20 mouse cellular contexts compared by ENCODE assay signal in the genomic region with DNA sequence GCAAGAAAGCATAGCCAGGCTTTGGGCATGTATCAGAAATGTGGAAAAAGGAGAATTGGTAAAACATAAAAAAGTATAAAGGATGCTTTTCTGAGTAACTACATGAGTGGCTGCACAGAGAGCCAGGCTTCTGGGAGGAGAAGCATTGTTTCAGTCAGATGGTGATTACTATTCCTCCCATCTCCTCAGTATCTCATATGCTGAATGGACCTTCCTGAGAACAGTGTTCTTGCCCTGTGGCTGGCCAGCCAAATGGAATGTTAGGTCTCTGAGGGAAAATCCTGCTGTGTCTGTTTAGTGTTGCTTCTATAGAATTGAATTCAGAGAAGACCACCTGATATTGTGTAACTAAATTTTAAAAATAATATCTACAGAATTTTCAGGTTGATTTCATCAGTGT.
DNase-seq lines count a peak whose midpoint lies in the region; ATAC-seq and TF ChIP-seq lines count a peak whose summit lies in the region.
"Had no signal": no experiment of that assay in that cellular context is flagged by ENCODE, and none has a peak within 500 bp of the region (broad histone marks: within the 10 kb centered on the region; RNA-seq: fewer than 3 reads in every experiment).

No protein-coding gene starts in this region.

- no peak overlapping the region for H3K9ac ChIP-seq in midbrain, embryonic 11.5 days (ENCODE audit: low read length)
- H3K9ac ChIP-seq in midbrain, embryonic 15.5 days, result no peak overlapping the region
- no peak overlapping the region for H3K9ac ChIP-seq in midbrain, embryonic 14.5 days (replicated peaks; ENCODE audit: low read length)
- H3K9ac ChIP-seq: hindbrain, embryonic 12.5 days; hindbrain, embryonic 15.5 days had no signal

- H3K4me1 ChIP-seq in midbrain, embryonic 11.5 days (ENCODE audit: control insufficient read depth, insufficient read depth, low read length), result no peaks in the 10 kb centered on the region
- H3K4me1 ChIP-seq in midbrain, embryonic 15.5 days, result no peaks in the 10 kb centered on the region
- no peaks in the 10 kb centered on the region for H3K4me1 ChIP-seq in midbrain, embryonic 14.5 days (ENCODE audit: control insufficient read depth, insufficient read depth, low read length)
- H3K4me1 ChIP-seq in midbrain, embryonic 10.5 days, result peaks cover 8% of the 10 kb centered on the region
- H3K4me1 ChIP-seq: hindbrain, embryonic 12.5 days; hindbrain, embryonic 15.5 days had no signal

- no peaks in the 10 kb centered on the region for H3K36me3 ChIP-seq in midbrain, embryonic 11.5 days (ENCODE audit: control insufficient read depth, insufficient read depth, low read length)
- no peaks in the 10 kb centered on the region for H3K36me3 ChIP-seq in midbrain, embryonic 15.5 days (replicated peaks)
- H3K36me3 ChIP-seq in midbrain, embryonic 14.5 days (ENCODE audit: control insufficient read depth, insufficient read depth, low read length), result no peaks in the 10 kb centered on the region
- no peaks in the 10 kb centered on the region for H3K36me3 ChIP-seq in midbrain, embryonic 10.5 days
- H3K36me3 ChIP-seq: forebrain, embryonic 10.5 days; hindbrain, embryonic 12.5 days; hindbrain, embryonic 15.5 days had no signal

- peak; percentile 59 for ATAC-seq in midbrain, embryonic 11.5 days (ENCODE audit: low FRiP score)
- ATAC-seq in midbrain, embryonic 15.5 days (replicated peaks), result no peak
- no peak for ATAC-seq in midbrain, embryonic 14.5 days (ENCODE audit: low FRiP score, low TSS enrichment)
- ATAC-seq: activated CD4-positive, CD25-positive, alpha-beta regulatory T cell, adult 4 months; CD4-positive, CD25-positive, alpha-beta regulatory T cell, adult 4 months had no signal

- no peak overlapping the region for H3K4me3 ChIP-seq in midbrain, embryonic 11.5 days (ENCODE audit: low read depth, low read length)
- no peak overlapping the region for H3K4me3 ChIP-seq in midbrain, embryonic 15.5 days
- H3K4me3 ChIP-seq in midbrain, embryonic 14.5 days (replicated peaks; ENCODE audit: low read depth, low read length), result no peak overlapping the region
- no peak overlapping the region for H3K4me3 ChIP-seq in midbrain, embryonic 10.5 days
- H3K4me3 ChIP-seq: forebrain, embryonic 10.5 days; gastrocnemius, adult 2 months; hindbrain, embryonic 12.5 days; hindbrain, embryonic 15.5 days had no signal

- TF ChIP-seq CTCF in brain, embryonic 14.5 days (IDR thresholded peaks at IDR 0.05; ENCODE audit: borderline replicate concordance, extremely low read depth, insufficient read depth, insufficient read length), result no peak

- H3K9me3 ChIP-seq in midbrain, embryonic 11.5 days (ENCODE audit: control insufficient read depth, low read length), result no peaks in the 10 kb centered on the region
- no peaks in the 10 kb centered on the region for H3K9me3 ChIP-seq in midbrain, embryonic 15.5 days
- H3K9me3 ChIP-seq in midbrain, embryonic 14.5 days (ENCODE audit: control insufficient read depth, low read length), result no peaks in the 10 kb centered on the region
- no peaks in the 10 kb centered on the region for H3K9me3 ChIP-seq in midbrain, embryonic 10.5 days (replicated peaks)
- H3K9me3 ChIP-seq: forebrain, embryonic 10.5 days; hindbrain, embryonic 12.5 days; hindbrain, embryonic 15.5 days had no signal

- no peak for TF ChIP-seq POLR2A in brain, embryonic 14.5 days (IDR thresholded peaks at IDR 0.05; ENCODE audit: borderline replicate concordance, extremely low read depth, insufficient read depth, insufficient read length, poor library complexity, severe bottlenecking)

- H3K27me3 ChIP-seq in midbrain, embryonic 11.5 days (ENCODE audit: control insufficient read depth, insufficient read depth, low read length), result no peaks in the 10 kb centered on the region
- no peaks in the 10 kb centered on the region for H3K27me3 ChIP-seq in midbrain, embryonic 15.5 days (replicated peaks)
- no peaks in the 10 kb centered on the region for H3K27me3 ChIP-seq in midbrain, embryonic 14.5 days (ENCODE audit: control insufficient read depth, insufficient read depth, low read length)
- H3K27me3 ChIP-seq in midbrain, embryonic 10.5 days (ENCODE audit: low read depth, poor library complexity, severe bottlenecking), result no peaks in the 10 kb centered on the region
- H3K27me3 ChIP-seq: hindbrain, embryonic 12.5 days; hindbrain, embryonic 15.5 days had no signal

- DNase-seq in midbrain, embryonic 11.5 days (ENCODE audit: low spot score, missing footprints), result no peak
- DNase-seq in midbrain, embryonic 14.5 days, result peak; percentile 14
- no peak for DNase-seq in midbrain, embryonic 10.5 days (ENCODE audit: low spot score)
- peak; percentile 25 for DNase-seq in brain, embryonic 14.5 days (ENCODE audit: low read depth)
- DNase-seq in kidney, postnatal 36 days, result no peak
- DNase-seq: adrenal gland, adult 8-10 months; adrenal gland, postnatal 25 days; cerebellum, adult 18-20 months; cerebellum, adult 9-10 months; cerebellum, postnatal 14 days; gastrocnemius, adult 2 months; gastrocnemius, postnatal 14 days; heart, adult 11 months had no signal

- no peak overlapping the region for H3K4me2 ChIP-seq in midbrain, embryonic 11.5 days
- no peak overlapping the region for H3K4me2 ChIP-seq in midbrain, embryonic 15.5 days
- H3K4me2 ChIP-seq in midbrain, embryonic 14.5 days (ENCODE audit: low read length), result no peak overlapping the region
- H3K4me2 ChIP-seq: heart, embryonic 11.5 days; hindbrain, embryonic 12.5 days; hindbrain, embryonic 15.5 days had no signal

- no peak overlapping the region for H3K27ac ChIP-seq in midbrain, embryonic 11.5 days (ENCODE audit: low read depth, low read length)
- H3K27ac ChIP-seq in midbrain, embryonic 15.5 days, result no peak overlapping the region
- H3K27ac ChIP-seq in midbrain, embryonic 14.5 days (replicated peaks; ENCODE audit: low read depth, low read length), result no peak overlapping the region
- no peak overlapping the region for H3K27ac ChIP-seq in midbrain, embryonic 10.5 days (replicated peaks)
- H3K27ac ChIP-seq: forebrain, embryonic 10.5 days; gastrocnemius, adult 2 months; hindbrain, embryonic 12.5 days; hindbrain, embryonic 15.5 days had no signal

Comparison
In these comparisons a context has a peak if more than half of its experiments do, and no peak if none do; other contexts are left out.
1. DNase-seq: peak in midbrain, embryonic 14.5 days (single experiment) and brain, embryonic 14.5 days (single experiment); none in midbrain, embryonic 11.5 days (single experiment), midbrain, embryonic 10.5 days (single experiment) and kidney, postnatal 36 days (0 of 2).